Mouse (Mus musculus): Measurements from ENCODE around the gene Gnl3l. TPM values are rescaled to one million over a fixed set of nuclear protein-coding genes. Genes with fewer than 3 reads are reported as not detected.
A peak's percentile ranks its signal among the peaks of the same experiment; 100 is the strongest.

Gnl3l gene
- polyA plus RNA-seq, 1 experiment from 2014 or later, result 18.9 TPM

- Histone ChIP-seq H3K9me3 (replicated peaks) (no peaks in the 10 kb centered on the region), H3K27ac (peak overlapping the region; percentile 88), H3K27me3 (no peaks in the 10 kb centered on the region), H3K4me3 (peak overlapping the region; percentile 74), H3K4me1 (replicated peaks) (peaks cover 11% of the 10 kb centered on the region), H3K4me2 (peak overlapping the region; percentile 63), H3K9ac (no peak overlapping the region), H3K36me3 (no peaks in the 10 kb centered on the region)
- 50% methylated on average over 11 of the region's 11 CpGs for WGBS
- no peak for ATAC-seq (replicated peaks; ENCODE audit: insufficient number of reproducible peaks, insufficient read depth, low FRiP score, low read depth)
Measured at GRCm38 (mm10) chrX:151046321-151046720, 29.2 kb upstream of the Gnl3l start.

DNA sequence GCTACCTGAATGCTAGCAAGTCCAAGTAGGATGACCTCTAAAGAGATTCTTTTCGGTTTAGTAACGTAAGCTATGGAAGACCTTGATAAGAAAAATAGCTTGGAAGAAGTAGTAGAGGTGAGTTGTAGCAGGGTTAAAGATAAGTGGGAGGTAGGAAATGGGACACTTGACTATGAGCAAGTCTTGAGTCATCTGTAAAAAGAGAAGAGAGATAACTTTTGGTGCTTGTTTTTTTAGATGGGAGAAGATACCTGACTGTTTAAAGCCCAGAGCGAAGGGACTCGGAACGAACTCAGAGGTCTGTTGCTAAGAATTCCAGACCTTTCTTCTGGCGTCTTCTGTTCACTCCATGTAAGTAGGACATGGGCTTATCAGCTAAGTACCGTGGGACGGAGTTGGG lies 28.7 kb upstream of the Gnl3l start, which contains the start of gene Fgd1:
Fgd1 (plus strand) TSS at position 301 of the 400 bp plus-strand sequence.
- Histone ChIP-seq H3K36me3 (no peaks in the 10 kb centered on the region), H3K27me3 (no peaks in the 10 kb centered on the region), H3K4me2 (peak within 1 kb of the TSS; percentile 63), H3K9ac (peak within 1 kb of the TSS; percentile 71), H3K27ac (peak within 1 kb of the TSS; percentile 88), H3K4me1 (replicated peaks) (peaks cover 11% of the 10 kb centered on the region), H3K4me3 (peak within 1 kb of the TSS; percentile 74), H3K9me3 (replicated peaks) (no peaks in the 10 kb centered on the region)
- WGBS, result 75% methylated on average over 8 of the region's 8 CpGs
- no peak for ATAC-seq (replicated peaks; ENCODE audit: insufficient number of reproducible peaks, insufficient read depth, low FRiP score, low read depth)

DNA sequence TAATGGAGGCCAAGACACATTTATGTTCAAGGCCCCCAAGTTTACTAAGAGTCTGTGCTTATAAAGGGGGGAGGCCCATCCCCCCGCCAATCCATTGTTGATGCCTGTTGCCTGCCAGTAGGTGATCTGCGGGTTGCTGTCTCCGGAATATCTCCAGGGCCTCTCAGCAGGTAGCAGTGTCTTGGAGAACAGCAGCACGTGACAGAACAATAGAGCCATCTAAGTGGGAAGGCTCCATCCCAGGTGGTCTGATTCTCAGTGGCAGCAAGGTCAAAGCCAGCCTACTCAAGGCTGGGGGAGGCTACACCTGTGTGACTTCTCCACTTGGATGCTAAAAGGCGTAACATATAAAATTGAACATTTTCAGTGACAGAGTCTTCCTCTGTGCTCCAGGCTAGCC lies 24.1 kb upstream of the Gnl3l start:
- Histone ChIP-seq H3K4me2 (no peak overlapping the region), H3K36me3 (no peaks in the 10 kb centered on the region), H3K4me3 (no peak overlapping the region), H3K9me3 (replicated peaks) (no peaks in the 10 kb centered on the region), H3K4me1 (replicated peaks) (no peaks in the 10 kb centered on the region), H3K27me3 (no peaks in the 10 kb centered on the region), H3K27ac (no peak overlapping the region), H3K9ac (no peak overlapping the region)
- no peak for ATAC-seq (replicated peaks; ENCODE audit: insufficient number of reproducible peaks, insufficient read depth, low FRiP score, low read depth)
- WGBS, result 58% methylated on average over 5 of the region's 5 CpGs

- Histone ChIP-seq H3K36me3 (no peaks in the 10 kb centered on the region), H3K27me3 (no peaks in the 10 kb centered on the region), H3K4me2 (no peak overlapping the region), H3K27ac (peak overlapping the region; percentile 62), H3K4me3 (no peak overlapping the region), H3K9me3 (replicated peaks) (no peaks in the 10 kb centered on the region), H3K4me1 (replicated peaks) (no peaks in the 10 kb centered on the region), H3K9ac (no peak overlapping the region)
- 40% methylated on average over 3 of the region's 3 CpGs for WGBS
- peak; percentile 31; the same call in 1 of the 2 replicates for ATAC-seq (replicated peaks; ENCODE audit: insufficient number of reproducible peaks, insufficient read depth, low FRiP score, low read depth)
Measured at GRCm38 (mm10) chrX:151031400-151031799, 14.3 kb upstream of the Gnl3l start.

- no peak overlapping the region for H3K4me3 ChIP-seq
- no peak for ATAC-seq (replicated peaks; ENCODE audit: insufficient number of reproducible peaks, insufficient read depth, low FRiP score, low read depth)
- H3K4me1 ChIP-seq (replicated peaks), result peaks cover 5% of the 10 kb centered on the region; the same call in 1 of the 2 replicates
- 71% methylated on average over 3 of the region's 3 CpGs for WGBS
- no peaks in the 10 kb centered on the region for H3K36me3 ChIP-seq
- H3K27ac ChIP-seq, result no peak overlapping the region
- no peak overlapping the region for H3K4me2 ChIP-seq
- no peaks in the 10 kb centered on the region for H3K9me3 ChIP-seq (replicated peaks)
- H3K9ac ChIP-seq, result no peak overlapping the region
- no peaks in the 10 kb centered on the region for H3K27me3 ChIP-seq
Measured at GRCm38 (mm10) chrX:151018798-151019197, 1.7 kb upstream of the Gnl3l start.

DNA sequence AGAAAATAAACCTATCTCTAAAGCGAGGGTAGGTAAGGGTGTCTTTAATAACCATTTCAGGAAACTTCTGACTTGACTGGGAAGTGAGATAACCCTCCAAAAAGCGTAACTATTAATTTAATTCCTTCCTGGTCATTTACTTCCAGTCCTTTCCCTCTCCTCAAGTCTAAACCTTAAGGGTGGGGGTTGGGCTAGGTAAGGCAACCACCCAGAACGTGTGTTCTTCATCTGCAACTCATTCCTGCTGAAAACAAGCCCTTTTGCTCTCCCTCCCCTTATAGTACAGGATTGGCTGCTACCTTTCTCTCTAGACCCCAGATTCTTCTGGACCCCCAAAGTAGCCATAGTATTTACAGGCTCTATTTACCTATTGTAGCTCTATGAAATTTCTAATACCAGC lies 775 bp upstream of the Gnl3l start:
- WGBS, result 8% methylated on average over 3 of the region's 3 CpGs

DNA sequence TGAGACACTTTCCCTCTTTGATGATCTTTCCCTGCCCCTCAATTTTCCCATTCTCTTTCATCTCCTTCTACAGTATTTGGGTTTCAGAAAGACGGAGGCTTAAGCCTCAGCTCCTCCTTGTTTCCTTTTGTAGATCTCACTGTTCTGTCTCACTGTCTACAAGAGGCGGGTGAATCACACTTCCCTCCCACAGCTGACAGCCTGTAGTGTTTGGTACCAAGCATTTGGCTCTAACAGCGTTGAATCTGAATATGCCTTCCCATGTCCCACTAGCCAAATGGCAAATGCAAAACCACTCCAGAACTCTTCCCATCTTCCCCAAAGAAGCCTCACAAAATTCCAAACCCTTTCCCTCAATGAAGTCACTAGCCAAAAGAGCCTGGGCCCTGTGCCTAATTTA lies 20.3 kb downstream of the Gnl3l start:
- no peaks in the 10 kb centered on the region for H3K27me3 ChIP-seq
- no peak overlapping the region for H3K27ac ChIP-seq
- no peak overlapping the region for H3K9ac ChIP-seq
- 82% methylated on average over 3 of the region's 3 CpGs for WGBS
- H3K4me3 ChIP-seq, result no peak overlapping the region
- no peak overlapping the region for H3K4me2 ChIP-seq
- H3K9me3 ChIP-seq (replicated peaks), result no peaks in the 10 kb centered on the region
- H3K4me1 ChIP-seq (replicated peaks), result no peaks in the 10 kb centered on the region
- H3K36me3 ChIP-seq, result peaks cover 21% of the 10 kb centered on the region
- no peak for ATAC-seq (replicated peaks; ENCODE audit: insufficient number of reproducible peaks, insufficient read depth, low FRiP score, low read depth)

More for the DNA sequence above, 775 bp upstream of the Gnl3l start:
- H3K36me3 ChIP-seq, result no peaks in the 10 kb centered on the region
- H3K27me3 ChIP-seq, result no peaks in the 10 kb centered on the region
- H3K27ac ChIP-seq, result peak overlapping the region; percentile 77
- peaks cover 5% of the 10 kb centered on the region; the same call in 1 of the 2 replicates for H3K4me1 ChIP-seq (replicated peaks)
- no peaks in the 10 kb centered on the region for H3K9me3 ChIP-seq (replicated peaks)
- H3K4me3 ChIP-seq, result peak overlapping the region; percentile 59
- 0 out of 2 replicates have a peak overlapping the region, but pooled peaks have one; percentile 21 for H3K9ac ChIP-seq
- ATAC-seq (replicated peaks; ENCODE audit: insufficient number of reproducible peaks, insufficient read depth, low FRiP score, low read depth), result no peak
- H3K4me2 ChIP-seq, result peak overlapping the region; percentile 54

DNA sequence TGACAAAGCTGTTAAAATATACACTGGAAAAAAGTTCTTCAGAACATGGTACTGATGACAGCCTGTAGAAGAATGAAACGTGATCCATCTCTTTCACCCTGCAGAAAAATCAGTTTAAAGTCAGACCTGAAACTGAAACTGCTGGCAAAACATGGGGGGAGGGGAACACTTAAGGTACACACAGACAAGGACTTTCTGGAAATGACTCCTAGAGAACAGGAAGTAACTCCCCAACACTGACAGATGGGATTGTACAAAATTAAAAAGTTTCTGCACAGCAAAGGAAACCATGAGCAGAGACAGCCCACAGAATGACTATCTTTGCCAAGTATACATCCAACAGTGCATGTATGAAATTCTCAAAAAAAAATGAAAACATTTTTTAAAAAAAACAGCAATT lies 35.5 kb downstream of the Gnl3l start:
- Histone ChIP-seq H3K9me3 (replicated peaks) (no peaks in the 10 kb centered on the region), H3K27ac (no peak overlapping the region), H3K36me3 (peaks cover 4% of the 10 kb centered on the region; the same call in 1 of the 2 replicates), H3K27me3 (no peaks in the 10 kb centered on the region), H3K4me1 (replicated peaks) (no peaks in the 10 kb centered on the region), H3K4me2 (no peak overlapping the region), H3K4me3 (no peak overlapping the region), H3K9ac (no peak overlapping the region)
- no peak for ATAC-seq (replicated peaks; ENCODE audit: insufficient number of reproducible peaks, insufficient read depth, low FRiP score, low read depth)
- WGBS, result 32% methylated on average over 1 of the region's 1 CpGs

- no peak for ATAC-seq (replicated peaks; ENCODE audit: insufficient number of reproducible peaks, insufficient read depth, low FRiP score, low read depth)
- 83% methylated on average over 5 of the region's 5 CpGs for WGBS
- Histone ChIP-seq H3K4me2 (no peak overlapping the region), H3K27me3 (no peaks in the 10 kb centered on the region), H3K36me3 (no peaks in the 10 kb centered on the region), H3K4me3 (no peak overlapping the region), H3K9me3 (replicated peaks) (no peaks in the 10 kb centered on the region), H3K9ac (no peak overlapping the region), H3K27ac (no peak overlapping the region), H3K4me1 (replicated peaks) (no peaks in the 10 kb centered on the region)
Measured at GRCm38 (mm10) chrX:150975424-150975823, 41.7 kb downstream of the Gnl3l start.

- Histone ChIP-seq H3K9me3 (replicated peaks) (no peaks in the 10 kb centered on the region), H3K27me3 (no peaks in the 10 kb centered on the region), H3K9ac (no peak overlapping the region), H3K4me1 (replicated peaks) (no peaks in the 10 kb centered on the region), H3K4me2 (no peak overlapping the region), H3K4me3 (no peak overlapping the region), H3K36me3 (no peaks in the 10 kb centered on the region), H3K27ac (no peak overlapping the region)
- WGBS, result 26% methylated on average over 2 of the region's 2 CpGs
- no peak for ATAC-seq (replicated peaks; ENCODE audit: insufficient number of reproducible peaks, insufficient read depth, low FRiP score, low read depth)
Measured at GRCm38 (mm10) chrX:150963027-150963426, 54.1 kb downstream of the Gnl3l start.

DNA sequence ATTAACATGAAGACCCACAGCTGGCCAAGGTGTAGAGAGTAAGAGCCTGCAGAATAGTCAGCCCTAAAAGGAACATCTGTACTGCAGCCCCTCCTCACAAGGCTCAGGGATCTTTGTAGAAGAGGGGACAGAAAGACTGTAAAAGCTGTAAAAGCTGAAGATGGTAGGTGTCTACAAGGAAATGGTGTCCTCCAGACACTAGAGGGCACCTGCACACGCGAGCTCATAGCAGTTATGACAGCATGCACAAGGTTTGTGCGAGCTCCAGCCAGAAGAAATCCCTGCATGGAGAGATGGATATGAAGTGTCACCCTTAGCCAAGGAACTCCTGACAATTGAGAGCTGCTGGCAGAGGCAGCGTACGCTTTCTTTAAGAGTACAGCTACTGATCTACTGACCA lies 56.4 kb downstream of the Gnl3l start:
- Histone ChIP-seq H3K9me3 (replicated peaks) (no peaks in the 10 kb centered on the region), H3K4me3 (no peak overlapping the region), H3K27me3 (no peaks in the 10 kb centered on the region), H3K4me2 (no peak overlapping the region), H3K27ac (no peak overlapping the region), H3K9ac (no peak overlapping the region), H3K36me3 (no peaks in the 10 kb centered on the region), H3K4me1 (replicated peaks) (no peaks in the 10 kb centered on the region)
- ATAC-seq (replicated peaks; ENCODE audit: insufficient number of reproducible peaks, insufficient read depth, low FRiP score, low read depth), result no peak
- 54% methylated on average over 5 of the region's 5 CpGs for WGBS

DNA sequence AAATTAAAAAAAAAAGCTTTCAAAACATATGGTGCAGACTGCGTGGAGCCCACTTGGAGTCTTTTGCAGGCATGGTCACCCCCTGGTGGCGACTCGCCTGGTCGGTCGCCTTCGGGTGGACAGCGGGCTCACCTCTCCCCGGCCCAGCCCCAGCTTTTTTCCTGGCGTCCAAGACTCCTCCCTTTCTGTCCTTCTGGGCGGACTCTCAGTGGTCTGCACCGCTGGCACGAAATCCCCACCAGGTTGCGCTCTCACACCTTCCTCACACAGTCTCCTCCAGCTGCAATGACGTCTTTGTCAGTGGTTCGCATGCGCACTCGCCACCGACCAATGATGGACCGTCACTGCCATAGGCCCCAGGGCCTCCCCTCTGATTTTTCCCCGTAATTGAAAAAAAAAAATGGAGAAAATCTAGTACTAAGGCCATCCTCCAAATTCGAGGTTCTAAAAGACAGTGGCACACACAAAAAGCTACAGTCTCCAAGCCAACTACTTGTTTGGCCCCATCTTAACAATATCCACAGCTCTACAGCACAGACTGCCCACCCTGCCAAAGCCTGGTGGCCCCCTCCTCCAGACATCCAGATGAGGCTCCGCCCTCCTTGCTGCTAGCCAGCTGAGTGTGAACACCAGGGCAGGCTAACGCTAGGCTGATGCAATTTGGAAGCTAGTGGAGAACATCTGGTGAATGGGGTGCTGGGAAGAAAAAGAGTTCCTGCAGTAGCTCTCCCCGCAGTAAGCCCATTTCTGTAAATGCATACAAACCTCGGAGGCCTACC lies 60.4 kb downstream of the Gnl3l start:
- ATAC-seq (replicated peaks; ENCODE audit: insufficient number of reproducible peaks, insufficient read depth, low FRiP score, low read depth), result peak; percentile 91
- no peaks in the 10 kb centered on the region for H3K9me3 ChIP-seq (replicated peaks)
- peak overlapping the region; percentile 47 for H3K4me2 ChIP-seq
- peak overlapping the region; percentile 69 for H3K27ac ChIP-seq
- no peaks in the 10 kb centered on the region for H3K4me1 ChIP-seq (replicated peaks)
- 17% methylated on average over 25 of the region's 25 CpGs for WGBS
- H3K36me3 ChIP-seq, result no peaks in the 10 kb centered on the region
- H3K9ac ChIP-seq, result no peak overlapping the region
- peak overlapping the region; percentile 13; the same call in 1 of the 2 replicates for H3K4me3 ChIP-seq
- no peaks in the 10 kb centered on the region for H3K27me3 ChIP-seq

All from heart, embryonic 15.5 days (tissue).